Mouse (Mus musculus): ENCODE measurements around the gene Dmxl2. TPM values are rescaled to one million over a fixed set of nuclear protein-coding genes. Genes with fewer than 3 reads are reported as not detected.
A peak's percentile ranks its signal among the peaks of the same experiment; 100 is the strongest.

Gene Dmxl2
- total RNA-seq (2021) = 10 to 100 TPM; 19.1 to 22.1 TPM

GRCm38 (mm10) chr9:54501453-54502110 is at the start of gene Dmxl2:
Gene Dmxl2 (minus strand): TSS chr9:54501626.
- intact Hi-C loops (cut with DNase I) = loop anchor here (5.0 kb wide), 1 partner anchor 86 kb away; the partner anchor contains the start of gene Idh3a
- DNase-seq = peak; percentile 92 to 94

- DNase-seq = no peak
- intact Hi-C loops (cut with DNase I) = loop anchor here (5.0 kb wide), 1 partner anchor 367 kb away; no protein-coding TSS in a partner anchor
Observed at GRCm38 (mm10) chr9:54549433-54549832, 48.0 kb upstream of the Dmxl2 start.

- intact Hi-C loops (cut with DNase I) = loop anchor here (2.0 to 5.0 kb wide), 2 partner anchors 109 to 365 kb away; no protein-coding TSS in a partner anchor
- DNase-seq = peak; percentile 57 to 70
Observed at GRCm38 (mm10) chr9:54547536-54547935, 46.1 kb upstream of the Dmxl2 start.

GRCm38 (mm10) chr9:54544954-54545315 is 43.5 kb upstream of the Dmxl2 start:
- intact Hi-C loops (cut with DNase I) = loop anchor here (5.0 kb wide), 1 partner anchor 363 kb away; no protein-coding TSS in a partner anchor
- DNase-seq = no peak

GRCm38 (mm10) chr9:54544212-54544953 is 43.0 kb upstream of the Dmxl2 start:
- intact Hi-C loops (cut with DNase I) = no loop called here
- no peak for DNase-seq

GRCm38 (mm10) chr9:54540801-54541200 is 39.4 kb upstream of the Dmxl2 start:
- DNase-seq = no peak
- intact Hi-C loops (cut with DNase I) = no loop called here

- intact Hi-C loops (cut with DNase I) = no loop called here
- no peak for DNase-seq
Observed at GRCm38 (mm10) chr9:54538684-54539083, 37.3 kb upstream of the Dmxl2 start, which contains the start of gene Sh2d7. Gene Sh2d7 (plus strand): TSS chr9:54538984.

GRCm38 (mm10) chr9:54538244-54538643 is 36.8 kb upstream of the Dmxl2 start:
- DNase-seq = no peak
- intact Hi-C loops (cut with DNase I) = no loop called here

GRCm38 (mm10) chr9:54537480-54537879 is 36.1 kb upstream of the Dmxl2 start:
- intact Hi-C loops (cut with DNase I) = no loop called here
- DNase-seq = no peak

- intact Hi-C loops (cut with DNase I) = no loop called here
- DNase-seq = no peak
Observed at GRCm38 (mm10) chr9:54537030-54537429, 35.6 kb upstream of the Dmxl2 start.

- DNase-seq = no peak
- intact Hi-C loops (cut with DNase I) = no loop called here
Observed at GRCm38 (mm10) chr9:54536236-54536635, 34.8 kb upstream of the Dmxl2 start.

- DNase-seq = no peak
Observed at GRCm38 (mm10) chr9:54533975-54534374, 32.5 kb upstream of the Dmxl2 start.

GRCm38 (mm10) chr9:54532926-54533325 is 31.5 kb upstream of the Dmxl2 start:
- intact Hi-C loops (cut with DNase I) = no loop called here
- DNase-seq = no peak

More at GRCm38 (mm10) chr9:54533975-54534374, 32.5 kb upstream of the Dmxl2 start:
- intact Hi-C loops (cut with DNase I) = no loop called here

GRCm38 (mm10) chr9:54531421-54531820 is 30.0 kb upstream of the Dmxl2 start:
- intact Hi-C loops (cut with DNase I) = no loop called here
- DNase-seq = no peak

GRCm38 (mm10) chr9:54530836-54531235 is 29.4 kb upstream of the Dmxl2 start:
- intact Hi-C loops (cut with DNase I) = no loop called here
- DNase-seq = no peak

GRCm38 (mm10) chr9:54529950-54530349 is 28.5 kb upstream of the Dmxl2 start:
- intact Hi-C loops (cut with DNase I) = no loop called here
- DNase-seq = no peak

- intact Hi-C loops (cut with DNase I) = no loop called here
- no peak for DNase-seq
Observed at GRCm38 (mm10) chr9:54527694-54528093, 26.3 kb upstream of the Dmxl2 start.

GRCm38 (mm10) chr9:54520286-54520685 is 18.9 kb upstream of the Dmxl2 start:
- intact Hi-C loops (cut with DNase I) = no loop called here
- DNase-seq = no peak

- no peak for DNase-seq
- intact Hi-C loops (cut with DNase I) = no loop called here
Observed at GRCm38 (mm10) chr9:54518921-54519320, 17.5 kb upstream of the Dmxl2 start.

- DNase-seq = no peak
- intact Hi-C loops (cut with DNase I) = no loop called here
Observed at GRCm38 (mm10) chr9:54515991-54516390, 14.6 kb upstream of the Dmxl2 start.

- intact Hi-C loops (cut with DNase I) = loop anchor here (5.0 kb wide), 1 partner anchor 84 kb away; the partner anchor contains the start of gene Idh3a
- DNase-seq = no peak
Observed at GRCm38 (mm10) chr9:54502873-54503272, 1.4 kb upstream of the Dmxl2 start.

GRCm38 (mm10) chr9:54502111-54502495 is 677 bp upstream of the Dmxl2 start:
- intact Hi-C loops (cut with DNase I) = loop anchor here (5.0 kb wide), 1 partner anchor 85 kb away; the partner anchor contains the start of gene Idh3a

More at GRCm38 (mm10) chr9:54502111-54502495, 677 bp upstream of the Dmxl2 start:
- DNase-seq = no peak

All from heart, postnatal 10 days (tissue).